Mouse (Mus musculus): Measurements from ENCODE around the gene Ube2t. TPM values are rescaled to one million over a fixed set of nuclear protein-coding genes. Genes with fewer than 3 reads are reported as not detected.

Ube2t gene
- 18.4 TPM for total RNA-seq (2023)

GRCm38 (mm10) chr1:134962053-134962803 lies at the start of gene Ube2t:
Gene Ube2t (plus strand): TSS chr1:134962565.

GRCm38 (mm10) chr1:134955637-134956176 lies 6.7 kb upstream of the Ube2t start, which contains the start of gene Ppp1r12b:
Gene Ppp1r12b (minus strand): TSS chr1:134955942.

Other genes with a start within 250 kb of the Ube2t start
- 24.9 TPM for gene Ppp1r12b, start 6.6 kb upstream of the Ube2t start, total RNA-seq (2023)
- not detected for gene Lgr6, start 142.7 kb downstream of the Ube2t start, total RNA-seq (2023)
- 56.3 TPM for gene Ptpn7, start 170.1 kb downstream of the Ube2t start, total RNA-seq (2023)
- gene Arl8a, start 184.3 kb downstream of the Ube2t start, total RNA-seq (2023) = 45.0 TPM
- not detected for gene Gpr37l1, start 205.1 kb downstream of the Ube2t start, total RNA-seq (2023)